Mouse (Mus musculus): ENCODE measurements around the gene Eef2.
A peak's percentile ranks its signal among the peaks of the same experiment; 100 is the strongest.
"Not testable (repeated sequence)": the region's sequence is repeated elsewhere in the genome, so short reads cannot be mapped to it uniquely, and the experiment has no call there.

Gene Eef2

DNA sequence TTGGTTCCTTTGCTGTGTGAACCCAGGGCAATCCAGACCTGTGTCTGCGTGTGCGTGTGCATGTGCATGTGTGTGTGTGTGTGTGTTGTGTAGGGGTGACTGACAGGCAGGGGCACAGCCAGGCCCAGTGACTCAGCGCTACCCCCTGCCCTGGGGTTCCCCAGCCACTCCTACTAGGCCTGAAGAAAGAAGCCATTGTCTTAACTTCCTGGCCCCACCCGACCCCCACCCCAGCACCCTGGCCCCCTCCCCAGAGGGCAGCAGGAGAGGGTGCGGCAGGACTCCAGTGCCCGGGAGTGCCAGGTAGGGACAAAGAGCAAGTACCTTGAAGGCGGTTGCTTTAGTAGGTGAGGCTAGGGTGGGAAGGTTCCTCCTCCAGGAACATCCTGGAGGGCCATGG, 30.7 kb upstream of the Eef2 start:
- DNase-seq (ENCODE audit: low read depth in 1 of 2, low spot score in 2 of 2) = no peak

DNA sequence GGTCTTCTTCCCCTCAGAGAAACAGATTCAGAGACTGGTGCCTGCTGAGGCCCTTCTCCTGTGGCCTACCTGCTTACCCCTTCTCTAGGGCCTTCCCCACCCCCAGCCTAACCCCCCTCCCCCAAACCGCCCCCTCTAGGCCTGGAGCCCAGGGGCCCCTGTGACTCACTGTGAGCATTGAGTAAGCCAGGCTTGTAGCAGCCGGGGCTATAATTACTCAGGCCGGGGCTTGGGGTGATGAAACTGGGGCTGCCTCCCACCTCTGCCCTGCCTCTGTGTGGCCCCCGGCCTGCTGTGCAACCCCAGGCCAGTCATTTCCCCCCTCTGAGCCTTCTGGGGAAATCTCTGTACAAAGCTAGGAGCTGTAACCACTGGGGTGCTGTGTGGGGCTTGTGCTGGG, 30.1 kb upstream of the Eef2 start:
- no peak for DNase-seq (ENCODE audit: low read depth in 1 of 2, low spot score in 2 of 2)

DNA sequence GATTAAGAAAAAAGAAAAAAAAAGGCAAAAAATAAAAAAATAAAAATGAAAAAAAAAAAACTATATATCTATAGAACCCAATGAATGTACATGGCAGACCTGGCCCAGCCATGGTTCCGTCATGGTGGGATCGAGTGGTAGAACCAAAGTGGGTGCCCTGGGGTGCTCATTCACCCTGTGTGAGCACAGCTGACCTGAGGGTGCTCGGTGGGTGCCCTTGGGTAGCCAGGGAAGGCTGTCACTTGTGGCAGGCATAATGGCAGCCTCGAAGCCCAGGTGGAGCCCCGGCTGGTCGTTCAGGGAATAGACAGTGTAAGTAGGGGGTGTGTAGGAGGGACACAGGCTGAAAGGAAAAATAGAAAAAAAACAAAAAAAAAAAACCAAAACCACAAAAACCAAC, 25.2 kb upstream of the Eef2 start:
- DNase-seq (ENCODE audit: low read depth in 1 of 2, low spot score in 2 of 2) = no peak

DNA sequence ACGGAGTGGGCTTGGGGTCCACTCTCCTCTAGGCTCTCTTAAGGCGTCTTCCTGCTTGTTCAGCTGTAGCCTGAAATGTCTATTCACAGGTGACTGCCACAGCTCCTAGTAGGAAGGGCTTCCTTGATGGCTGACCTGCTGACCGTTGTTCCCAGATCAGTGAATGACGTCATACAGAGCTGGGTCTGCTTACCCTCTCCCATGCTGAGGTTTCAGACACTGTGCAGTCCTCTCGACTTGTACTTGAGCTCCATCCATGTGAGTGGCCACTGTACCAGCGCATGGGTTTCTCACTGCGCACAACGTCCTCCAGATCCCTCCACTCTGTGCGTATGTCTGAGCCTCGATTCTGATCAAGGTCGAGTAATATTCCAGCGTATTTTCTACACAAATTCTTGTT, 23.8 kb upstream of the Eef2 start:
- no peak for DNase-seq (ENCODE audit: low read depth in 1 of 2, low spot score in 2 of 2)

DNA sequence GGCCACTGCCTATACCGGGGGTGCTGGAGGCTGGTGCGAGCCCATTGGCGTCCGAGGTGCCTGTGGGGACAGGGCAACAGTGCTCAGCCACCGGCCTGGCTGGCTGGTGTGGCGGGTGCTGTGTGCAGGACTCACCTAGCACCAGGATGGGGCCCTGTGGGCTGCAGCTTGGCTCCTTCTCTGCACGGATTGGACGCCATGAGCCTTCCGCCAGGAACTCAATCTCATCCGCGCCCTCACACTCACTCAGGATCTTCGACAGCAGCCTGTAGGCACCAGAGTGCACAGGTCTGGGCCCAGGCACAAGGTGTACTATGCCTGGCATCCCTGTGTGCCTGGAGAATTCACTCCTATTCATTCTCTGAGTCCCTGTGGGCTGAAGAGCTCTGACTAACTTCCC, 22.1 kb upstream of the Eef2 start:
- no peak for DNase-seq (ENCODE audit: low read depth in 1 of 2, low spot score in 2 of 2)

DNA sequence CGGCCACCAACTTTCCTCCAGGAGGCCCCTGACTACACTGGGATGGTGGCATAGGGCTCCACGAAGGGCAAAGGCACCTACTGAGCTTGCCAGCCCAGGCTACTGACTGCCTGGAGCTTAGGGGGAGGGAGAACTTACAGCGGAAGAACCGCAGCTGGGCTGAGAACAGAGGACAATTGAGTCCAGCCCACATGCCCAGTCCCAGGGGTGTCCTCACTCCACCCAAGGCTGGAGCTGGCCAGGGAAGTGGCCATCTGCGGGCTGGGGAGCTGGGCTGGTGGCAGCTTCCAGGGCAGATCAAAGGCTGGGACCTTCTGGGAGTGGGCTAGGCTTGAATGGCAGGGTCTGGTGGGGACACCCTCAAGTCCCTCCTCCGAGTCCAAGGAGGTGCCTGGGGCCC, 21.7 kb upstream of the Eef2 start:
- DNase-seq (ENCODE audit: low read depth in 1 of 2, low spot score in 2 of 2) = no peak

DNA sequence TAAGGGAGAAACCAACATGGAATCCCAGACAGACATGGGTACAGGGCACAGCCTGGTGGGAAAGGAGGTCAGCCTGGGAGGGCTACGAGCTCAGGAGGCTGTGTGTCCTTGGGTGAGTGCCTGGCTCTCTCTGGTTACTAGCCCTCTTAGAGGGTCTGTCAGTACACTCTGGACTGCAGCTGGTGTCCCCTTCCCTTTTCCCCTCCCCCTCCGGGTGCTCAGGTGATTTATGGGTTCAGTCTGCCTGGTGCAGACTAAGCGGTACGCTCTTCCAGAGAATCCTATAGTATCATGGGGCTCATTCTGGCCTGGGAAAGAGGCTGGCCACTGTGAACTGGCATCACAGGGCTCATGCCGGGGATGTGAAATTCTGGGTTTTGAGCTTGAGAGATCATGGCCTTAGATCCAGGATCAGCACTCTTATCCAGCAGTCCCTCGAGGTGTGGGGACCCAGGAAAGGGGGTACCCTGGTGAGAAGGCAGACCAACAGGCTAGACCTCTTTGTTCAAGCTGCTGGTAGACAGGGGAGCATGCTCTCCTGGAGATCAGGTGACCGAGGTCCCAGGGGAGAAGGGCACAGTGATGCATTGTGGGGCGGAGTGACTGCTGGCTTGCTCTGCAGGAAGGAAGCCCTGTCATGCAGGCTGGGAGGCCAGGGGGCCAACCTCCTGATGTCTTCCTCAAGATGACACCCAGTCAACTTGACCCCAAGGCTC, 14.7 kb upstream of the Eef2 start:
- no peak for DNase-seq (ENCODE audit: low read depth in 1 of 2, low spot score in 2 of 2)

DNA sequence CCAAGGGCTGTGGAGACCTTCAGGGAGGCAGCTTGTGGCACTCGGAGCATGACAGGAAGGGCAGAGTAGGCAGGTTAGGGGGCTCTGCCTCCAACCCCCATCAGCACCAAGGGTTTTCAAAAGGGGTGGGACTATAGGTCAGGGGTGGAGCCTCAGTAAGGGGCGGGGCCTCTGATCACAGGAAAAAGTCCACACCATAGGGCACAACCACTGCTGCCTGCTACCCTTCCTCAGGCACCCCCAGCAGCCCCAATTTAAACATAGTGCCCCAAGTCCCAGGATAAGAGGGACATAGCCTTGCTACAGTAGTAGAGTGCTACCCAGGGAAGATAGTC, 14.1 kb upstream of the Eef2 start:
- no peak for DNase-seq (ENCODE audit: low read depth in 1 of 2, low spot score in 2 of 2)

DNA sequence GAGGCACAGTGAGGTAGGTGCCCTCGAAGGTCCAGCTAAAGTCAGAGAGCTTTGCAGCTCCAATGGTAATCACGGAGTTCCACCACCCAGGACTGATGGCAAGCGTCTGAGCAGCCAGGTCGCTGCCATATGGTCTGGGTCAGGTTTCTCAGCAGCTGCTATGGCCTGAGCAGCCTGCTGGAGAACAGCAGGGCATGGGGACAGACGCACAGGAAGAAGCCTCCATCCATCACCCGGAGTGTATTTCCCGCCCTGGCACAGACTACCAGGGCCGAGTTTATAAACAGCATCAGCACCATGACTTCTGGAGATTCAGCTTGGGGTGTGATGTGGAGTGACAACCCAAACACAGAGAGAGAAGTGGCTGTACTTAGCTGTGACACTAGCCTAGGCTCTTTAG, 11.3 kb upstream of the Eef2 start:
- DNase-seq (ENCODE audit: low read depth in 1 of 2, low spot score in 2 of 2) = no peak

DNA sequence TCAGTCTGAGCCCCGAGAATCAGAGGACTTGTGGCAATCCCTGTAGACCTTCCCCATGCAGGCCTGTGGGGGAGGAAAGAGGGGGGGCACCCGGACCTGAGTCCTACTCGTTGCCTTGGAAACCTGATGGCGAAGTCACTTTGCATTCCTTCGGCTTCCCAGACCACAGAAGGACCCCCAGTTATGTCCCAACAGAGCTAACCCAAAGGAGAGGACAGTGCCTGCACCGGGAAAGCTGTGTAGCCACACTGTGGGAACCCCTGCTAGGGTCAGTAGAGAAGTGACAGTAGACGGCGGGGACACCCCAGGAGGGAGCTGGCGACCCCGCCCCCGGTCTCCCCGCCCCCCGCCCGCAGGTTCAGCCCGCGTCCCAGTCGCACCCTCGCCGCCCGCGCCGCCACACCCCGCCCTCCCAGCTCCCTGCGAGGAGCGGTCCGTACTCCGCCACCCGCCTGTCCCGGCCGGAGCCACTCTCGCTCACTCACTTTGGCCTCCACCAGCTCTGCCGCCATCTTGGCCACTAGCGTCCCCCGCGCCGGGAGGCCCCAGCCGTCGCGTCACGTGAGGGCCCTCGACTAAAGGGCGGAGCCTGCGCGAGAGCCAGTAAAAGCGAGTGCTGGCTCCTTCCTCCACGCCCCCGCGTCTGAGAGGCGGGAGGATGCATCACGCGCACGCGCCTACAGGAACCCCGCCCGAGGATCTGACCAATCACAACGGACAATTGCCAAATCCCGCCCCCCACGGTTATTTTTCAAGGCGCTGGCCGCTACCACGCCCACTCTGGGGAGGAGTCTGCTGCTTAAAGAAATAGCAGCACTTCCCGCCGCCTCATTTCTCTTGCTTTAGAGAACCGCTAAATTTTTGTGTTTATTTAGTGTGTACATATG, 9.0 kb upstream of the Eef2 start, which contains the start of gene Pias4:
Gene Pias4 (minus strand): TSS at position 724 of the 887 bp plus-strand sequence.
- DNase-seq (ENCODE audit: low read depth in 1 of 2, low spot score in 2 of 2) = peak; percentile 100

DNA sequence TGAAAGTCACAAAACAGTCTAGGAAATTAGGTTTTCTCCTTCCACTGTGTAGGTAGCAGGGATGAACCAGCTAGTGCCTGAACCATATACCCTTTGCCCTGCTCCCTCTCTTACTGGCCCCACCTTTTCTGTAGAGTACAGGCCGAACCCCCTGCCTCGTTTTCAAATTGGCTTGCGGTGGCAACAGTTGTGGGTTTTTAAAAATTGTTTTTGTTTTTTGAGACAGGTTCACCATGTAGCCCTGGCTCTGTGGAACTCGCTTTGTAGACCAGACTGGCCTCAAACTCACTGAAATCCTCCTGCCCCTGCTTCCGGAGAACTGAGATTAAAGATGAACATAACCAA, 8.4 kb upstream of the Eef2 start:
- DNase-seq (ENCODE audit: low read depth in 1 of 2, low spot score in 2 of 2) = no peak

DNA sequence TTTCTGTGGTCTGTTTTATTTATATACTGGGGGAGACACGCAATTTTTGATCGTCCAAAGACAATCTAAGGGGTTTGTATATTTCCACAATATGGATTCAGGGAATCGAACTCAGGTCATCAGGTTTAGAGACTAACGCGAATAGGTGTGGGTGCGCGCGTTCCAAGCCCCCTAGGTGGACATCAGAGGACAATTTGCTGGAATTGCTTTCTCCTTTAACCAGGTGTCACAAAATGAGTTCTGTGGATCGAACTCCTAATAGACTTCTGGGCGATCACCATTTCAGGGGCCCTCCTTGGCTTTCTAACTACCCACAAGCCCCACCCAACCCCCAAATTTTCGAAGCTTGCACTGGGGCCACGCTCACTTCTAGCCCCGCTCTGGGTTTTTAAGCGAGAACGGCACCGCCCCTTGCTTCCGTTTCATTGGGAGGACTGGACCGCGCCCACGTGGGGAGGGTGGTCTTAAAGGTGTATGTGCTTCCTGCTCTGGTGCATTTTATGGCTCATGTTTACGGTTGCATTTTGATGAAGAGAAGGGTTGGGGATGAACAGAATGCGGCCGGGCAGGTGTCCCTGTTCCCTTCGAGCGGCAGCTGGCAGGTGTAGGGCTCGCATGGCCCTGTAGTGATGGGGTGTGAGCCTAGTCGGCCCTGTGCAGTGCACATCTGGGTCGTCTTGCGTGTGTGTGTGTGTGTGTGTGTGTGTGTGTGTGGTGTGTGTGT, 7.7 kb upstream of the Eef2 start:
- DNase-seq (ENCODE audit: low read depth in 1 of 2, low spot score in 2 of 2) = no peak

DNA sequence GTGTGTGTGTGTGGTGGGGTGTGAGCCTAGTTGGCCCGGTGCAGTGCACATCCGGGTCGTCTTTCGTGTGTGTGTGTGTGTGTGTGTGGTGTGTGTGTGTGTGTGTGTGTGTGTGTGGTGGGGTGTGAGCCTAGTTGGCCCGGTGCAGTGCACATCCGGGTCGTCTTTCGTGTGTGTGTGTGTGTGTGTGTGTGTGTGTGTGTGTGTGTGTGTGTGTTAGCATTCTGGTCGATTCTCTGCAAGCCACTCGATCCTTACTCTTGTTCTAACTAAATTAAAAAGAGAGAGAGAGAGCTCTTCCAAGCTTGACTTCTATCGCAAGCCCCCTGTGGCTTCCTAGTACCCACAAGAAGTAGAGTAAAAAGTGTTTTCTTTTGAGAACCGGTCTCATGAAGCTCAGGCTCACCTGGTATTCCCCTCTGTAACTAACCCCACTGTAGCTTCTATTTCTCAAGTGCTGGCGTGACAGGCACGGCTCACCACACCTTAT, 7.0 kb upstream of the Eef2 start:
- not testable (repeated sequence) for DNase-seq (ENCODE audit: low read depth in 1 of 2, low spot score in 2 of 2)

DNA sequence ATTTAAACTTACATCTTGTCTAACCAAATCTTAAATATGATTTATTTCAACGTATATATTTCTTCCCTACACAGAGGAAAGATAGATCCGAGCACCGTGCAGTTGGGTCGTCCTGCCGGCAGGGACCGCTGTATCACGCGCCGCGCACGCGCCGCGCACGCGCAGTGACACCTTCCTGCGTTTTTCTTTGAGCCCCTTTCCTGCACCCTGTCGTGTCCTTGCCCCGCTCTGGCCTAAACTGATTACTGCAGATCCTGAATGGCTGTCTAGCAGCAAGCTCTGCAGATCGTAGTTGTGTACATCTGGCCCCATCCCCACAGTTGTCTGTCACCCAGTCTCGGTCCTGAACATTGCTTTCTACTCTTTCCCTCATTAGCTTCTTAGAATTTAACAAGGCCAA, 3.3 kb upstream of the Eef2 start:
- DNase-seq (ENCODE audit: low read depth in 1 of 2, low spot score in 2 of 2) = peak in 1 of 2 experiments; percentile 67

DNA sequence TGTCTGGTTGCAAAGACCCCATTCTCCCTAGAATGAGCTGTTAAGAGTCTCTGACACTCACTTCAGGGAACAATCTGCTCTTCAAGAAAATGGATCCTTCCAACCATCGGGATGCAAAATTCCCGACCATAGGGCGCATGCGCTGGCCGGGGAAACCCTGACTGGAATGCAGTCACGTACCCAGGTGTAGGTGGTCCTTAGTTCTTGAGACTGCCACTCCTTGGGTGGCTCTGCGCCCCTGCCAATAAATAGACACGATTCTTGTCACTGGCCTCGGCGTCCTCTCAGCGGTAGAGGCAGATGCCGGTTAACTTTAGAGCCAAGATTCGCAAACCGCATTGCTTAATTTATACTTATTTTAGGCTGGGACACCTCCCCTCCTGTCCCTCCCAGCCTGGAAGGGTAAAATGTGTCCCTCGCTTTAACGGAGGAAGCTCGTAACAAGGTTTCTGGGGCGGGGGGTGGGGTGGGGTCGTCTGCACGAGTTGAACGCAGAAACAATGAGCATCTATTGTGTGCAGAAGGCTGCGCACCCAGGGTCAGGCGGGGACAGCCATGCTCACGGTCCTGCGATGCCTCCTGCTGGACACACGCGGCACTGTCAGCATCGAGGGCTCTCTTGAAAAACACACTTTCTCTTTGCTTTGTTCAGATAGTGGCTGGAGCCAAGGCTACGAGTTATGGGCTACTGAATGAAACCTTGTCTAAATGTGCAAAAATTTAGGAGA, 1.6 kb upstream of the Eef2 start:
- peak; percentile 44 to 73 for DNase-seq (ENCODE audit: low read depth in 1 of 2, low spot score in 2 of 2)

DNA sequence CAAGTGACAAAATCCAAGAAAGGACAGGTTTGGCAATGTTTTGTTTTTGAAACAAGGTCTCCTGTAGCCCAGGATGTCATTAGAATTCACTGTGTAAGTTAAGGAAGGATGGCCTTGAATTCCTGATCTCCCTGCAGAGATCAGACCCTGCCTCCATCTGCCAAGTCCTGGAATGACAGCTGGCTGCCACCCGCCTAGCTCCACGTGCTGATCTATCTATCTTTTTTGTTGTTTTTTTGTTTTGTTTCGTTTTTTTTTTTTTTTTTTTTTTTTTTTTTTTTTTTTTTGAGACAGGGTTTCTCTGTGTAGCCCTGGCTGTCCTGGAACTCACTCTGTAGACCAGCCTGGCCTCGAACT, 1.1 kb upstream of the Eef2 start:
- not testable (repeated sequence) for DNase-seq (ENCODE audit: low read depth in 1 of 2, low spot score in 2 of 2)

DNA sequence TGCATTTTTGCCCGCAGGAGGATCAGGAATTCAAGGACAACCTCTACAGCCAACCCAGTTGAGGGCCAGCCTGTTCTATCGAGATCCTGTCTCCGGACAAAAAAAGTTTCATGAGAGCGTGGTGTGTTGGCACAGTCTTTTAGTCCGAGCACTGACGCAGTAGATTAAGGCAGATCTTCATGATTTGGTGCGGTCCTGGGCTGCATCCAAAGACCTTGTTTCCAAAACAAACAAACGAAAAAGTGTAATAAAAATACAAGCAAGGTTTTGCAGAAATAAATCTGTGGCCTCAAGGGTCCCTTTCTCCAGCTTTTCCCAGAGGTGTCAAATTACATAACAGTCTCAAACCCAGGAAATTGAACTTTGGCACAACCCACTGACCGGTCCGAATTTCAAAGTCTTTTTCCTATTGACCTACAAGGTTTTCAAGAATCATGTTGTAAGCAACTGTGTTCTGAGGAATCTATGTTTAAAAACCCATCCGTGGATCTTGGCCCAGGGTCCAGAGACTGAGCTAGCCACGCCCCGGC, 430 bp upstream of the Eef2 start:
- no peak for DNase-seq (ENCODE audit: low read depth in 1 of 2, low spot score in 2 of 2)

DNA sequence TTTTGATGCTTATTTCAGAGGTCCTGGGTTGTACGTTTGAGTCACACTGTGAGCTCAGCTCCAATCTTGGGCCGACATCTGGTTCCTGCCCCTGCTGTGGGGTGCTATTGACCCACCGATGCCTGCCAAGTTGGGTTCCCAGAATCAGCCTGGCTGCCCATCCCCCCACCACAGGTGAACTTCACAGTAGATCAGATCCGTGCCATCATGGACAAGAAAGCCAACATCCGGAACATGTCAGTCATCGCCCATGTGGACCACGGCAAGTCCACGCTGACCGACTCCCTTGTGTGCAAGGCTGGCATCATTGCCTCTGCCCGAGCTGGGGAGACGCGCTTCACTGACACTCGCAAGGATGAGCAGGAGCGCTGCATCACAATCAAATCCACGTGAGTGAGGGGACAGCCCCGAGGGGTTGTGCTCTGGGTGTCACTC, 1.1 kb downstream of the Eef2 start:
- DNase-seq (ENCODE audit: low read depth in 1 of 2, low spot score in 2 of 2) = no peak

DNA sequence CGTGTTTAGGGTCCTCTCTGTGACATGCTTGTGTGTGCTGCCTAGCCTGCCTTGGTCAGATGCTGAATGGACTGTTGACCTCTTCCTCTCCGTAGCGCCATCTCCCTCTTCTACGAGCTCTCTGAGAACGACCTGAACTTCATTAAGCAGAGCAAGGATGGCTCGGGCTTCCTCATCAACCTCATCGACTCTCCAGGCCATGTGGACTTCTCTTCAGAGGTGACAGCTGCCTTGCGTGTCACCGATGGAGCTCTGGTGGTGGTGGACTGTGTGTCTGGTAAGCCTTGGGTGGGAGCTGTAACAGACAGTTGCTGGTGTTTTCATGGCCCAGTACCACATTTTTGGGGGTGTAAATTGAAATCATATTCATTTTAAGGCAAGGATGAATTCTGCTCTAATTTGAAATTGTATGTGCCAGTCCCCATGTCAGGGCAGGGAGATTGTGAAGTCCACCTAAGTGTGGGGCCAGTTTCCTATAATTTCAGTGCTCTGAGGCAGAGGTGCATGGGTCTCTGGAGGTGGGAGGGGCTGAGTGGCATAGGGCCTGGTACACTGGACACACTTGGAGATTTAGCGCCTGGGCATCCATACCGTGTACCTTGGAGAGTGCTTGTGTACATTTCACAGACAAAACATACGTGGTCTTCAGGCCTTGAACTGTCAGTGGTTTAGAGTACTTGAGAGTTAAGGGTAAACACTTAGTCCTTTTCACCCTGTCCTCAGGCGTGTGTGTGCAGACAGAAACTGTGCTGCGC, 1.7 kb downstream of the Eef2 start:
- DNase-seq (ENCODE audit: low read depth in 1 of 2, low spot score in 2 of 2) = no peak

DNA sequence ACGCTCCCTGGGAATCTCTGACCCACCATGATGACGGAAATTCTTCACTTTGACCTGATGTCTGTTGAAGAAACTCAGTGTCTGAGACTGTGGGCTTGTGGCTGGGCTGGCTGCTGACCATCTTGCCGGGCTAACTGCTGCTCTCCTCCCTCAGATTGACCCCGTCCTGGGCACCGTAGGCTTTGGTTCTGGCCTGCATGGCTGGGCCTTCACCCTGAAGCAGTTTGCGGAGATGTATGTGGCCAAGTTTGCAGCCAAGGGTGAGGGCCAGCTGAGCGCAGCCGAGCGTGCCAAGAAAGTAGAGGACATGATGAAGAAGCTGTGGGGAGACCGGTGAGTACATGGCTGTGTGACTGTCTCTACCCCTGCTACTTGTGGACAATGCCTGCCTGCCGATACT, 2.5 kb downstream of the Eef2 start:
- DNase-seq (ENCODE audit: low read depth in 1 of 2, low spot score in 2 of 2) = no peak
